Mouse (Mus musculus): Measurements from ENCODE around the gene Gm43191.

DNA sequence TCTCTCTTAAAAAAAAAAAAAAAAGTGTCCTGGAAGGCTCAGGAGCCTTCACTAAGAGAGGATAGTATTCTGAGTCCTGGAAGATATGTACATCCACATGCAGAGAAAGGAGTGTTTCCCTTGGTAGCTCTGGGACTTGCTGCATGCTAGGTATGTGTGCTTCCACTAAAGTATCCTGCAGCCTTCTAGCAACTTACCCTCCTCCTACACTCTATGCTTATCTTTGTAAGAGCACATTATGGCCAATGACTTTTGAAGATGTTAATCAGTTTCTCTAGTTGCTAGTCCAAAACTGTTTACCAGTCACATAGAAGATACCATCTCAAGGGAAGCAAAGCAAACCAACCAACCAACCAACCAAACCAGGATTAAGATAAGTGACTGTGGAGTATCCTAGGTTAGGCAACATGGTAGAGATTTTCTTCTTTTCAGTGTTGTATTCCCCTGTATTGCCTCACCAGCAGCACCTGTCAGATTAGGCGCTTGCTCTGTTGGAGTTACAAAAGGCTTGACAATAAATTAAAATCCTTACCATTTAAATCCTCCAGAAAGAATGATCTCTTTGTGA, 24.7 kb upstream of the Gm43191 start:
- no peak; the same call in 1 of the 2 replicates for TF ChIP-seq GATA1 (IDR thresholded peaks at IDR 0.05; ENCODE audit: low read length)
- no peak for TF ChIP-seq TAL1 (IDR thresholded peaks at IDR 0.05; ENCODE audit: low read length)
